8 mouse cellular contexts compared by ENCODE assay signal in genomic region chr6:70791824-70792535, GRCm38 (mm10). TPM values are rescaled to one million over a fixed set of nuclear protein-coding genes. Genes with fewer than 3 reads are reported as not detected.
DNase-seq lines count a peak whose midpoint lies in the region; ATAC-seq and TF ChIP-seq lines count a peak whose summit lies in the region.

TSS of gene Rpia (minus strand) at chr6:70792232.

- TF ChIP-seq CTCF in CH12.LX (conservative IDR thresholded peaks at IDR 0.05 in 1 of 2, IDR thresholded peaks at IDR 0.05 in 1 of 2; ENCODE audit: low read depth in 2 of 2, low read length in 2 of 2): peak in 1 of 2 experiments; percentile 51; a peak in 2 of 4 replicates
- peak; percentile 33; the same call in 1 of the 2 replicates for TF ChIP-seq CTCF in heart, postnatal 0 days (IDR thresholded peaks at IDR 0.05; ENCODE audit: low read depth)
- no peak for TF ChIP-seq CTCF in testis, adult 2 months (IDR thresholded peaks at IDR 0.05; ENCODE audit: control insufficient read depth, insufficient read depth, insufficient replicate concordance, low read depth, low read length)

- WGBS in forebrain, embryonic 12.5 days: 1% methylated on average over 62 of the region's 62 CpGs
- WGBS in heart, postnatal 0 days: under 1% methylated on average over 59 of the region's 62 CpGs
- 0% methylated on average over 55 of the region's 62 CpGs for WGBS in liver, embryonic 16.5 days (ENCODE audit: insufficient replicate concordance)
- WGBS in neural tube, embryonic 13.5 days: under 1% methylated on average over 61 of the region's 62 CpGs

- peak within 1 kb of the TSS; percentile 78 for H3K9ac ChIP-seq in CH12.LX (ENCODE audit: insufficient read depth, low read depth)
- H3K9ac ChIP-seq in forebrain, embryonic 12.5 days: peak within 1 kb of the TSS; percentile 77
- peak within 1 kb of the TSS; percentile 61 for H3K9ac ChIP-seq in heart, postnatal 0 days (replicated peaks; ENCODE audit: low read depth, low read length)
- H3K9ac ChIP-seq in liver, embryonic 16.5 days (ENCODE audit: low read depth, low read length): peak within 1 kb of the TSS; percentile 81
- H3K9ac ChIP-seq in neural tube, embryonic 13.5 days: peak within 1 kb of the TSS; percentile 84

- peaks cover 0 to 21% of the 10 kb centered on the region in 2 experiments for H3K36me3 ChIP-seq in CH12.LX (replicated peaks in 1 of 2; ENCODE audit: control insufficient read depth in 1 of 2, insufficient read depth in 1 of 2, low read length in 1 of 2)
- H3K36me3 ChIP-seq in forebrain, embryonic 12.5 days (replicated peaks): peaks cover 6% of the 10 kb centered on the region
- H3K36me3 ChIP-seq in heart, postnatal 0 days (replicated peaks; ENCODE audit: control insufficient read depth, insufficient read depth, low read length): no peaks in the 10 kb centered on the region; the same call in 1 of the 2 replicates
- 0 out of 2 replicates have a peak, but pooled peaks cover 3% of the 10 kb centered on the region for H3K36me3 ChIP-seq in liver, embryonic 16.5 days (ENCODE audit: control insufficient read depth, insufficient read depth)
- H3K36me3 ChIP-seq in neural tube, embryonic 13.5 days: peaks cover 11% of the 10 kb centered on the region; the same call in 1 of the 2 replicates
- no peaks in the 10 kb centered on the region for H3K36me3 ChIP-seq in testis, adult 2 months (ENCODE audit: control insufficient read depth, insufficient read depth, low read length)

- in situ Hi-C loops in CH12.LX (cut with MboI; ENCODE audit: low pct_ligation_motif_present, low pct_unique_long_range_greater_than_20kb, low sequenced_read_pairs): no loop called here

- peak; percentile 77 for TF ChIP-seq POLR2A in CH12.LX (IDR thresholded peaks at IDR 0.05; ENCODE audit: low read depth, low read length)
- TF ChIP-seq POLR2A in testis, adult 2 months (IDR thresholded peaks at IDR 0.05; ENCODE audit: control insufficient read depth, low read depth, low read length): peak; percentile 70

- dilution Hi-C loops in CH12.LX (cut with MboI; ENCODE audit: extremely low pct_ligation_motif_present, extremely low pct_unique_long_range_greater_than_20kb, low sequenced_read_pairs): no loop called here

- H3K4me1 ChIP-seq in CH12.LX (ENCODE audit: control insufficient read depth in 1 of 2, insufficient read depth in 2 of 2): peaks cover 10 to 43% of the 10 kb centered on the region in 2 experiments; a peak in 3 of 4 replicates
- H3K4me1 ChIP-seq in forebrain, embryonic 12.5 days: peaks cover 21% of the 10 kb centered on the region
- H3K4me1 ChIP-seq in heart, postnatal 0 days (ENCODE audit: control insufficient read depth, insufficient read depth): peaks cover 21% of the 10 kb centered on the region; the same call in 1 of the 2 replicates
- H3K4me1 ChIP-seq in liver, embryonic 16.5 days (ENCODE audit: control insufficient read depth, low read depth, low read length): peaks cover 53% of the 10 kb centered on the region
- peaks cover 30% of the 10 kb centered on the region for H3K4me1 ChIP-seq in neural tube, embryonic 13.5 days (replicated peaks)
- peaks cover 15% of the 10 kb centered on the region for H3K4me1 ChIP-seq in testis, adult 2 months (ENCODE audit: control insufficient read depth, insufficient read depth, low read length)

- peak within 1 kb of the TSS; percentile 23 for H3K27ac ChIP-seq in CH12.LX (ENCODE audit: insufficient read depth, low read depth)
- peak within 1 kb of the TSS; percentile 78 for H3K27ac ChIP-seq in forebrain, embryonic 12.5 days
- H3K27ac ChIP-seq in heart, postnatal 0 days (ENCODE audit: low read depth): peak within 1 kb of the TSS; percentile 77
- peak within 1 kb of the TSS; percentile 91 for H3K27ac ChIP-seq in liver, embryonic 16.5 days (ENCODE audit: low read length)
- peak within 1 kb of the TSS; percentile 63 for H3K27ac ChIP-seq in neural tube, embryonic 13.5 days (replicated peaks)
- peak within 1 kb of the TSS; percentile 91 for H3K27ac ChIP-seq in testis, adult 2 months (ENCODE audit: control insufficient read depth, insufficient read depth, low read depth, low read length)

- H3K9me3 ChIP-seq in CH12.LX (replicated peaks; ENCODE audit: low read length): no peaks in the 10 kb centered on the region
- H3K9me3 ChIP-seq in forebrain, embryonic 12.5 days: no peaks in the 10 kb centered on the region
- H3K9me3 ChIP-seq in heart, postnatal 0 days (replicated peaks; ENCODE audit: control insufficient read depth, low read length): no peaks in the 10 kb centered on the region
- H3K9me3 ChIP-seq in liver, embryonic 16.5 days (replicated peaks; ENCODE audit: control insufficient read depth, low read length): no peaks in the 10 kb centered on the region
- H3K9me3 ChIP-seq in neural tube, embryonic 13.5 days: no peaks in the 10 kb centered on the region

- peak within 1 kb of the TSS; percentile 90 for H3K4me2 ChIP-seq in CH12.LX (ENCODE audit: insufficient read depth, low read depth, poor library complexity, severe bottlenecking)
- peak within 1 kb of the TSS; percentile 76 for H3K4me2 ChIP-seq in forebrain, embryonic 12.5 days
- peak within 1 kb of the TSS; percentile 90 for H3K4me2 ChIP-seq in heart, postnatal 0 days (ENCODE audit: low read depth, low read length)
- H3K4me2 ChIP-seq in liver, embryonic 16.5 days (ENCODE audit: low read depth, low read length): peak within 1 kb of the TSS; percentile 82
- H3K4me2 ChIP-seq in neural tube, embryonic 13.5 days: peak within 1 kb of the TSS; percentile 71

- no peak for TF ChIP-seq EP300 in CH12.LX (IDR thresholded peaks at IDR 0.05; ENCODE audit: low read length)
- TF ChIP-seq EP300 in heart, postnatal 0 days (IDR thresholded peaks at IDR 0.05; ENCODE audit: low read depth): peak; percentile 87

- TF ChIP-seq RAD21 in CH12.LX (IDR thresholded peaks at IDR 0.05; ENCODE audit: low read depth, low read length): no peak

- peaks cover 20% of the 10 kb centered on the region for H3K79me2 ChIP-seq in CH12.LX (replicated peaks; ENCODE audit: control insufficient read depth, extremely low read depth, insufficient read depth, poor library complexity, severe bottlenecking)

- peak within 1 kb of the TSS; percentile 59 to 87 (median 71) for H3K4me3 ChIP-seq in CH12.LX (replicated peaks in 1 of 3; ENCODE audit: low read depth in 2 of 3, low read length in 2 of 3, poor library complexity in 1 of 3)
- H3K4me3 ChIP-seq in forebrain, embryonic 12.5 days (replicated peaks): peak within 1 kb of the TSS; percentile 78
- peak within 1 kb of the TSS; percentile 68 for H3K4me3 ChIP-seq in heart, postnatal 0 days (ENCODE audit: low read depth, low read length)
- peak within 1 kb of the TSS; percentile 80 for H3K4me3 ChIP-seq in liver, embryonic 16.5 days (ENCODE audit: low read depth, low read length)
- H3K4me3 ChIP-seq in neural tube, embryonic 13.5 days: peak within 1 kb of the TSS; percentile 82
- H3K4me3 ChIP-seq in testis, adult 2 months (ENCODE audit: control insufficient read depth, low read depth, low read length): peak within 1 kb of the TSS; percentile 98

- no peaks in the 10 kb centered on the region for H3K27me3 ChIP-seq in CH12.LX (replicated peaks)
- no peaks in the 10 kb centered on the region for H3K27me3 ChIP-seq in forebrain, embryonic 12.5 days
- H3K27me3 ChIP-seq in heart, postnatal 0 days (ENCODE audit: control insufficient read depth, insufficient read depth, low read length): no peaks in the 10 kb centered on the region
- no peaks in the 10 kb centered on the region for H3K27me3 ChIP-seq in liver, embryonic 16.5 days (ENCODE audit: control insufficient read depth, insufficient read depth, low read depth, low read length)
- no peaks in the 10 kb centered on the region for H3K27me3 ChIP-seq in neural tube, embryonic 13.5 days
- no peaks in the 10 kb centered on the region for H3K27me3 ChIP-seq in testis, adult 2 months (ENCODE audit: control insufficient read depth, insufficient read depth, low read length)

- peak; percentile 97 for ATAC-seq in forebrain, embryonic 12.5 days (ENCODE audit: low FRiP score)
- peak; percentile 97 for ATAC-seq in heart, postnatal 0 days (ENCODE audit: insufficient read depth, low read depth)
- peak; percentile 91 for ATAC-seq in liver, embryonic 16.5 days (ENCODE audit: low read depth)
- peak; percentile 98 for ATAC-seq in neural tube, embryonic 13.5 days (ENCODE audit: low read depth)

- peak; percentile 98 for DNase-seq in CH12.LX (ENCODE audit: extremely low read depth)
- DNase-seq in c-Kit-positive CD71-positive TER-119-negative erythroid progenitor cells, embryonic 14.5 days (ENCODE audit: low read depth): peak; percentile 95
- DNase-seq in heart, postnatal 0 days (ENCODE audit: low spot score): peak; percentile 99
- DNase-seq in kidney, postnatal 4 days: peak; percentile 100

TF ChIP-seq in CH12.LX, 34 proteins besides CTCF, POLR2A, EP300 and RAD21 (continues in another document):
- no peak for TF ChIP-seq USF1 (IDR thresholded peaks at IDR 0.05; ENCODE audit: low read depth, low read length)
- peak; percentile 58; the same call in 1 of the 2 replicates for TF ChIP-seq UBTF (IDR thresholded peaks at IDR 0.05; ENCODE audit: low read depth, low read length)
- TF ChIP-seq CHD1 (IDR thresholded peaks at IDR 0.05; ENCODE audit: low read depth, low read length): 0 out of 2 replicates have a peak, but pooled peaks have one; percentile 9
- TF ChIP-seq ZMIZ1 (IDR thresholded peaks at IDR 0.05; ENCODE audit: low read depth, low read length): peak; percentile 66; the same call in 1 of the 2 replicates
- TF ChIP-seq RCOR1 (conservative IDR thresholded peaks at IDR 0.05; ENCODE audit: low read depth, low read length): no peak
- peak; percentile 97 for TF ChIP-seq HCFC1 (IDR thresholded peaks at IDR 0.05; ENCODE audit: low read depth, low read length)
- TF ChIP-seq E2F4 (IDR thresholded peaks at IDR 0.05; ENCODE audit: insufficient replicate concordance, low read depth, low read length): peak; percentile 84; the same call in 1 of the 2 replicates
- peak; percentile 87 for TF ChIP-seq NRF1 (IDR thresholded peaks at IDR 0.05; ENCODE audit: low read depth, low read length)
- TF ChIP-seq BHLHE40 (IDR thresholded peaks at IDR 0.05; ENCODE audit: low read depth, low read length): peak; percentile 88
- peak; percentile 92 for TF ChIP-seq ELF1 (IDR thresholded peaks at IDR 0.05; ENCODE audit: low read depth, low read length)
- peak; percentile 87; the same call in 1 of the 2 replicates for TF ChIP-seq GABPA (IDR thresholded peaks at IDR 0.05; ENCODE audit: insufficient replicate concordance, low read depth, low read length)

RNA-seq across cellular contexts. Expression of gene Rpia, which starts in this region (rescaled TPM):
- total RNA-seq in CH12.LX (2012; rRNA removed) (55.7 and 76.1 TPM in 2 replicates), CH12.LX (2014; rRNA removed) (61.8 and 65.1 TPM in 2 replicates)
- polyA plus RNA-seq in CH12.LX (2012; ENCODE audit: insufficient read length, low read depth): 57.8 and 68.9 TPM in 2 replicates
- polyA plus RNA-seq in forebrain, embryonic 12.5 days (2016; fragmentation: Nextera tagmentation; extraction: Ambion mirVana): 2.8 and 5.1 TPM in 2 replicates
- 3.2 and 4.9 TPM in 2 replicates for total RNA-seq in heart, postnatal 0 days (2014; rRNA removed; ENCODE audit: low replicate concordance)
- polyA plus RNA-seq in heart, postnatal 0 days (2015; fragmentation: Nextera tagmentation; extraction: Ambion mirVana): 0.87 and 0.92 TPM in 2 replicates
- polyA plus RNA-seq in liver, embryonic 16.5 days (2015; fragmentation: Nextera tagmentation; extraction: Ambion mirVana): 2.0 and 2.3 TPM in 2 replicates
- 3.2 and 3.6 TPM in 2 replicates for polyA plus RNA-seq in neural tube, embryonic 13.5 days (2015; fragmentation: Nextera tagmentation; extraction: Ambion mirVana)
- 9.0 and 10.0 TPM in 2 replicates for polyA plus RNA-seq in testis, adult 2 months (2012; rRNA removed)

Comparison
In these comparisons a context has a peak if more than half of its experiments do, and no peak if none do; other contexts are left out.
1. Peak in every context shown above with its lines: DNase-seq, ATAC-seq, H3K4me3 ChIP-seq and H3K27ac ChIP-seq.
2. H3K27ac ChIP-seq: peak in every context shown above with its lines; median percentile 91 in liver, embryonic 16.5 days; 91 in testis, adult 2 months; 78 in forebrain, embryonic 12.5 days; 77 in heart, postnatal 0 days; 63 in neural tube, embryonic 13.5 days; 23 in CH12.LX.